Mouse (Mus musculus) liver, postnatal 0 days (tissue): ENCODE data around the gene Meox2. TPM values are rescaled to one million over a fixed set of nuclear protein-coding genes. Genes with fewer than 3 reads are reported as not detected.

ENCODE experiments used
- ATAC-seq: fragments of 200-750 bp; cut with Nextera tagmentation; 2 replicates; pipeline ENCODE4 v1.8.0; 2017; ENCODE audit warnings: mild to moderate bottlenecking, moderate library complexity
- DNase-seq: peaks from one replicate; pipeline ENCODE4 v3.0.0-alpha.2; 2016
- H3K27ac ChIP-seq: fragments of 300-500 bp; sonication (generic); 2 replicates; pipeline ENCODE4 v1.5.1; 2014; ENCODE audit warnings: antibody characterized with exemption, moderate library complexity, mild to moderate bottlenecking, low read depth
- H3K27me3 ChIP-seq: fragments of 300-500 bp; sonication (generic); 2 replicates; pipeline ENCODE4 v1.6.1; 2014; ENCODE audit warnings: low read length, control low read depth, mixed read lengths; ENCODE audit not compliant: insufficient read depth
- H3K36me3 ChIP-seq: fragments of 300-500 bp; sonication (generic); replicated peaks from 2 replicates; pipeline ENCODE4 v1.6.1; 2014; ENCODE audit warnings: mild to moderate bottlenecking, control low read depth, low read length, moderate library complexity, mixed read lengths; ENCODE audit not compliant: insufficient read depth
- H3K4me1 ChIP-seq: fragments of 300-500 bp; sonication (generic); 2 replicates; pipeline ENCODE4 v1.6.1; 2014; ENCODE audit warnings: antibody characterized with exemption, mild to moderate bottlenecking, control low read depth; ENCODE audit not compliant: insufficient read depth
- H3K4me2 ChIP-seq: fragments of 300-500 bp; sonication (generic); 2 replicates; pipeline ENCODE4 v1.6.1; 2014; ENCODE audit warnings: low read depth, mild to moderate bottlenecking, low read length, moderate library complexity, mixed read lengths
- H3K4me3 ChIP-seq: fragments of 300-500 bp; sonication (generic); 2 replicates; pipeline ENCODE4 v1.5.1; 2014; ENCODE audit warnings: low read depth, low read length
- H3K9ac ChIP-seq: fragments of 300-500 bp; sonication (generic); replicated peaks from 2 replicates; pipeline ENCODE4 v1.6.1; 2014; ENCODE audit warnings: mild to moderate bottlenecking, moderate library complexity
- H3K9me3 ChIP-seq: fragments of 300-500 bp; sonication (generic); 2 replicates; pipeline ENCODE4 v1.6.1; 2016; ENCODE audit warnings: mild to moderate bottlenecking, control low read depth, low read length, mixed read lengths
- CTCF ChIP-seq: sonication (generic); IDR thresholded peaks from 2 replicates; pipeline ENCODE4 v1.5.1; 2016; ENCODE audit warnings: antibody characterized with exemption, low read depth
- EP300 ChIP-seq: IDR thresholded peaks from 2 replicates; pipeline ENCODE4 v1.6.1; 2016; ENCODE audit warnings: antibody characterized with exemption, low read depth, mild to moderate bottlenecking
- WGBS: fragments of 180-500 bp; shearing (Covaris S2); extraction: QIAGEN DNeasy Blood & Tissue Kit; methylation state at CpG from one replicate; pipeline ENCODE4 v1.1.7; 2014; ENCODE audit not compliant: insufficient replicate concordance; 5-methylcytosine and 5-hydroxymethylcytosine counted together
- polyA plus RNA-seq: library from polyadenylated mRNA; unstranded; fragments of >200 nt; fragmentation: Nextera tagmentation; extraction: Ambion mirVana; gene quantifications from 2 replicates; pipeline ENCODE4 v1.2.1, GENCODE M21; 2015

The Meox2 gene
- polyA plus RNA-seq, 1 experiment from 2014 or later, result 0.05 TPM

DNA sequence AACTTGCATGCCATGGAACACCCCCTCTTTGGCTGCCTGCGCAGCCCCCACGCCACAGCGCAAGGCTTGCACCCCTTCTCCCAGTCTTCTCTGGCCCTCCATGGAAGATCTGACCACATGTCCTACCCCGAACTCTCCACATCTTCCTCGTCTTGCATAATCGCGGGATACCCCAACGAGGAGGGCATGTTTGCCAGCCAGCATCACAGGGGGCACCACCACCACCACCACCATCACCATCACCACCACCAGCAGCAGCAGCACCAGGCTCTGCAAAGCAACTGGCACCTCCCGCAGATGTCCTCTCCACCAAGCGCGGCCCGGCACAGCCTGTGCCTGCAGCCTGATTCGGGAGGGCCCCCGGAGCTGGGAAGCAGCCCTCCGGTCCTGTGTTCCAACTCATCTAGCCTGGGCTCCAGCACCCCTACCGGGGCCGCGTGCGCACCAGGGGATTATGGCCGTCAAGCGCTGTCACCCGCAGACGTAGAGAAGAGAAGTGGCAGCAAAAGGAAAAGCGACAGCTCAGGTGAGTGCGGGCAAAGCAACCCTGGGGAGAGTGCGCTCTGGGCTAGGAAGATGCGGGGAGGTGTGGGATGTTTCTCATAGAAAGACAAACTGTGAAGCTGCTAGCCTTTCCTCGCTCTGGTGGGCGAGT lies 606 bp downstream of the Meox2 start:
- ATAC-seq, result no peak

GRCm38 (mm10) chr12:37109474-37110012 lies 1.2 kb downstream of the Meox2 start:
- Histone ChIP-seq H3K4me1 (peaks cover 7% of the 10 kb centered on the region; the same call in 1 of the 2 replicates), H3K4me2 (peak overlapping the region; percentile 64), H3K27me3 (peaks cover 35% of the 10 kb centered on the region), H3K27ac (no peak overlapping the region), H3K9ac (no peak overlapping the region), H3K4me3 (peak overlapping the region; percentile 35), H3K36me3 (no peaks in the 10 kb centered on the region), H3K9me3 (no peaks in the 10 kb centered on the region)
- DNase-seq (no peak), ATAC-seq (no peak)
- TF ChIP-seq EP300, result no peak
- no peak for TF ChIP-seq CTCF
- WGBS, result 6% methylated on average over 18 of the region's 18 CpGs

More for the DNA sequence above, 606 bp downstream of the Meox2 start:
- Histone ChIP-seq H3K9ac (no peak overlapping the region), H3K27ac (no peak overlapping the region), H3K4me3 (peak overlapping the region; percentile 35), H3K4me1 (peaks cover 7% of the 10 kb centered on the region; the same call in 1 of the 2 replicates), H3K4me2 (peak overlapping the region; percentile 64), H3K27me3 (peaks cover 35% of the 10 kb centered on the region), H3K36me3 (no peaks in the 10 kb centered on the region), H3K9me3 (no peaks in the 10 kb centered on the region)
- 3% methylated on average over 26 of the region's 29 CpGs for WGBS
- no peak for TF ChIP-seq EP300
- TF ChIP-seq CTCF, result no peak
- peak; percentile 13 for DNase-seq

GRCm38 (mm10) chr12:37110977-37111376 lies 2.6 kb downstream of the Meox2 start:
- no peaks in the 10 kb centered on the region for H3K36me3 ChIP-seq
- TF ChIP-seq EP300, result no peak
- no peak for TF ChIP-seq CTCF
- H3K9ac ChIP-seq, result no peak overlapping the region
- no peak overlapping the region for H3K27ac ChIP-seq
- no peak overlapping the region for H3K4me2 ChIP-seq
- peaks cover 35% of the 10 kb centered on the region for H3K27me3 ChIP-seq
- ATAC-seq (no peak), DNase-seq (no peak)
- H3K4me1 ChIP-seq, result peaks cover 7% of the 10 kb centered on the region; the same call in 1 of the 2 replicates
- H3K9me3 ChIP-seq, result no peaks in the 10 kb centered on the region
- H3K4me3 ChIP-seq, result no peak overlapping the region
- WGBS, result 62% methylated on average over 9 of the region's 9 CpGs

GRCm38 (mm10) chr12:37119246-37119645 lies 10.9 kb downstream of the Meox2 start:
- Histone ChIP-seq H3K4me3 (no peak overlapping the region), H3K36me3 (no peaks in the 10 kb centered on the region), H3K4me2 (no peak overlapping the region), H3K9ac (no peak overlapping the region), H3K9me3 (no peaks in the 10 kb centered on the region), H3K4me1 (no peaks in the 10 kb centered on the region), H3K27ac (no peak overlapping the region), H3K27me3 (no peaks in the 10 kb centered on the region)
- no peak for TF ChIP-seq CTCF
- no peak for TF ChIP-seq EP300
- ATAC-seq (no peak), DNase-seq (no peak)
- 75% methylated on average over 5 of the region's 5 CpGs for WGBS

GRCm38 (mm10) chr12:37123763-37124162 lies 15.4 kb downstream of the Meox2 start:
- Histone ChIP-seq H3K4me1 (no peaks in the 10 kb centered on the region), H3K4me2 (no peak overlapping the region), H3K9ac (no peak overlapping the region), H3K4me3 (no peak overlapping the region), H3K9me3 (no peaks in the 10 kb centered on the region), H3K36me3 (no peaks in the 10 kb centered on the region), H3K27ac (no peak overlapping the region), H3K27me3 (no peaks in the 10 kb centered on the region)
- WGBS, result 88% methylated on average over 2 of the region's 2 CpGs
- ATAC-seq (no peak), DNase-seq (no peak)
- no peak for TF ChIP-seq CTCF
- TF ChIP-seq EP300, result no peak

DNA sequence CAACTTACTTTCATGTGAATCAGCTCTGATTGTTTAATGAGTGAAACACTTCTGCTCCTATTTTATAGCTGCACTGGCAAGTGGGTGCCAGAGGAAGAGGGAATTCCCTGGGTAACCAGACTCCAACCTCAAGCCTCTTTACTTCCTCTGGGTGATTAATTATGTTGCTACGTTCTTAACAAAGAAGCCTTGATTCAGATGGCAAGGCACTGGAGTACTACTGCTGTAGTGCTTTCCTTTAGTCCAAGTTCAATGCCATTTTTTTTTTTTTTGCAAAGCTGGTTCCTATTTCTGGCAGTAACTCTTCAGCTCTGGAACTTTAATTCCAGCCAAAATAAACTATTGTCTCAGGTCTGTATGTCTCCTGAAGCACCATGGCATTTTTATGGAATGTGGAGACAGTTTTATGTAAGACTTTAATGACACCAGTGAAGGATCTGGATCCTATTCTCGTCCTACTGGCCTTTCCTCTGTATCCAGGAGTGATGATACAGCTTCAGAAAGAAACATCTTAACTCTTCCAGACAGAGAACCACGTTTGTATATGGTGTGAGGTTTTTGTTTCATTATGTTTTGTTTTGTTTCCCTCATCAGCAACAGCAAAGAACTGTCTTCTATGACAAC lies 33.9 kb downstream of the Meox2 start:
- Histone ChIP-seq H3K4me3 (no peak overlapping the region), H3K4me2 (no peak overlapping the region), H3K9ac (no peak overlapping the region), H3K4me1 (no peaks in the 10 kb centered on the region), H3K27ac (no peak overlapping the region), H3K36me3 (no peaks in the 10 kb centered on the region), H3K9me3 (no peaks in the 10 kb centered on the region), H3K27me3 (no peaks in the 10 kb centered on the region)
- ATAC-seq (no peak), DNase-seq (no peak)
- 36% methylated on average over 3 of the region's 3 CpGs for WGBS
- no peak for TF ChIP-seq CTCF
- TF ChIP-seq EP300, result no peak
